Mouse (Mus musculus) cortical plate, adult 2 months (tissue): ENCODE results near the gene B3galnt1.

Experiments used
- CTCF ChIP-seq: fragments of 200-500 bp; IDR thresholded peaks from 2 replicates; pipeline ENCODE4 v1.5.1; 2011; ENCODE audit warnings: mild to moderate bottlenecking, control low read depth, low read length; ENCODE audit not compliant: insufficient read depth; ENCODE audit errors: extremely low read depth
- POLR2A ChIP-seq: fragments of 200-500 bp; IDR thresholded peaks from 2 replicates; pipeline ENCODE4 v1.6.1; 2011; ENCODE audit warnings: mild to moderate bottlenecking, low read length, control low read depth; ENCODE audit not compliant: insufficient read depth; ENCODE audit errors: extremely low read depth

DNA sequence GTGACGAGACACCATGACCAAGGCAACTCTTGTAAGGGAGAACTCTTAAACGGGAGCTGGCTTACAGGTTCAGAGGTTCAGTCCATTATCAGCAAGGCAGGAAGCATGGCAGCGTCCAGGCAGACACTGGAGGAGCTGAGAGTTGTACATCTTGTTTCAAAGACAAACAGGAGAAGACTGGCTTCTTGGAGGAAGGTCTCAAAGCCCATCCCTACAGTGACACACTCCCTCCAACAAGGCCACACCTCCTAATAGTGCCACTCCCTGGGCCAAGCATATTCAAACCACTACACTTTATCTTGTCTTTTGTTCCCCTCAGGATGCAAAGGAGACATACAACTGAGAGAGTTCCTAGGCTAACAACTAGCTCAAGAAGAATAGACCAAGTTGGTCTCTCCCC is 2.6 kb downstream of the B3galnt1 start:
- TF ChIP-seq POLR2A (no peak), CTCF (no peak)
